Comparison of ENCODE assay signal across 19 mouse cellular contexts in the genomic region with DNA sequence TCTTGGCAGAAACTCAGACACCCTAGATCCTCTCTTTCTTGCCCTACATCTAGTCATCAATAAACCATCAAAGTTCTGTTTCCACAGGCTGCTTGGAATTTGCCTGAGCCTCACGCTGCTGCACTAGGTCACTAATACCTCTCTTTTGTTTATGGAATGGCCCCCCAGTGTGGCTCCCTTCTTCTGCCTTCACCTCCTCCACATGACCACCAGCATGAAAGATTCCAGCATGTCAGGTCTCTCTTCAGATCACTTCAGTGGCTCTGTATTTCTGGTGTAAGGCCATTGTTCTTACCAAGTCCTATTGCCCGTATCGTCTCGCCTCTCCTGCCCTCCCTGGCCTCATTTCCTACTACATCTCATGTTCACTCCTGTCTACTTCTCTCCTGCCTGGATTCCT. TPM values are rescaled to one million over a fixed set of nuclear protein-coding genes. Genes with fewer than 3 reads are reported as not detected.
"Had no signal": no experiment of that assay in that cellular context is flagged by ENCODE, and none has a peak within 500 bp of the region (broad histone marks: within the 10 kb centered on the region; RNA-seq: fewer than 3 reads in every experiment).

No protein-coding gene starts in this region.

- H3K27ac ChIP-seq: liver, embryonic 14.5 days; midbrain, embryonic 10.5 days; midbrain, embryonic 13.5 days; neural tube, embryonic 13.5 days; neural tube, embryonic 15.5 days had no signal

- H3K4me3 ChIP-seq: midbrain, embryonic 10.5 days; midbrain, embryonic 13.5 days; myocyte; neural tube, embryonic 13.5 days; neural tube, embryonic 15.5 days had no signal

- DNase-seq: lung, adult 18-20 months; lung, embryonic 14.5 days; lung, postnatal 10 days; lung, postnatal 4 days; right cerebral cortex, adult 18-20 months; right cerebral cortex, postnatal 25 days; right cerebral cortex, postnatal 4 days; spleen, adult 18-20 months; thymus, adult 18-20 months; thymus, postnatal 14 days; thymus, postnatal 36 days had no signal

- H3K27me3 ChIP-seq: midbrain, embryonic 13.5 days; neural tube, embryonic 13.5 days; neural tube, embryonic 15.5 days had no signal

- H3K4me1 ChIP-seq: midbrain, embryonic 13.5 days; neural tube, embryonic 13.5 days; neural tube, embryonic 15.5 days had no signal

RNA-seq across cellular contexts. Expression of a gene that starts 39.3 kb away (rescaled TPM):
- total RNA-seq: megakaryocyte, adult 5-6 weeks; megakaryocyte-erythroid progenitor cell, adult 5-6 weeks had no signal
- polyA plus RNA-seq: myocyte had no signal
